Mouse (Mus musculus): ENCODE results near the gene Sv2c.
A peak's percentile ranks its signal among the peaks of the same experiment; 100 is the strongest.

Gene Sv2c

DNA sequence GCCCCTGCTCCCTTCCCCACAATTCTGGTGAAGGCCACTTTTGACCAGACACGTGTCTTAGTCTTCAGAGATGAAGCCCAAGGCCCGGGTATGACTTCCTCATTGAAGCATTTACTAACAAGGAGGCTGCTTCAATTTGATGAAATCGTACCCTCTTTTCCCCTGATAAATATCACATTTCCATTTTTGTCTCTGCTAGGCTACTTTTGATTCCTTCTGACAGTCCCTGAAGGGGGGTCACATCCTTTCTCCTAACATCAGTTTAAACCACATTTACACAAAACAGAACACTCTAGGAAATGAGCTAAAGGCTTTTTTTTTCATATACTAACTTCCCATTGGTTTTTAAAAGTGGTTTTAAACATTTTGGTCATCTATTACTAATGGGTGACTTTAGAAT, 79.6 kb downstream of the Sv2c start:
- no peak for DNase-seq (ENCODE audit: low spot score)

DNA sequence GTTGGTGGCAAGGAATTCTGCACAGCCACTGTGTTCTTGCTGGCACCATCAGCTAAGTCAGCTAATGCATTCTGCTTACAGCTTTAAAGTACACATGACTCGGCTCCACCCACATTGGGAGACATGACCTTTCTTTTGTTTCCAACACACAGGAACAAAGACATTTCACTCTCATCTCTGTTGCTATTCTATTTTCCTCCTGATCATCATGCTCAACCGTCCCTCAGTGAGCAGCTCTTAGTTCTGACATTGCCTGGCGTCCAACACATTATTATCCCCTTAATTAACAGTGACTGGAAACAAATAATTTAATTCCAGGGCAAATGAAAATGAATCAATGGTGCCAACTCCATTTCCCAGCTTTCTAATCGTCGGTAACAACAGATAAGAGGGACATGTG, 87.0 kb downstream of the Sv2c start:
- no peak for DNase-seq (ENCODE audit: low spot score)

DNA sequence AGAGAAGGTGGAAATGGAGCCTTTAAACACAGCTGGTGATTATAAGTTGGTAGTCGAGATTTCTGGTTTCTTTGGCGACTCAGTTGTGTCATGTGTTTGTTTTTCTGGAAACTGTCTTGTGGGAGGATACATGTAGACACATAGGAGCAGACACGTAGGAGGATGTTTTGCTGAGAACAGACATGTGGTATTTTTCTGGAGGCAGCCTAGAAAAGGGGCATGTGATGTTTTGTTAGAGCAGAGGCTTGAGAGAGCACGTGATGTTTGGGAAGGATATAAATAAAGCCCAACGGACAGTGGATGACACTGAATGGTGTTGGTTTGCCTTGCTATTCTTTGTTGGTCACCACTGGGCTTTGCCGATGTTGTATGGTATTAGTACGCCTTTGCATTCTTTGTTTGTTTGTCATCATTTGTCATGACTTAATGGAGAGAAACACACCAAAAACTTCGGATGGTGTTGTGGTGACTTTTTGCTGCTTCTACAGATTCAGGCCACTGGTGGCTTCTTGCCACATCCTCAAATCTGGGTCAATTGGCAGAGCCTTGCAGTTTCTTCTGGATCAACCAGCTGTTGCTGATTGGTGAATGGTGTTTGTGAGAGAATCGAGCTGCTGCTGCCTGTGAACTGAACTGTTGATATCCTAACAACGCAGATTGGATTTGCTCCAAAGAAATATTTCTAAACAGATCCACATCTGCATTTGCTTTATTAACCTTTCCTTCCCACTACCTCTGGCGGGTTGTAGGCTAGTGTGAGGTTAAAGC, 91.9 kb downstream of the Sv2c start:
- DNase-seq (ENCODE audit: low spot score) = no peak

DNA sequence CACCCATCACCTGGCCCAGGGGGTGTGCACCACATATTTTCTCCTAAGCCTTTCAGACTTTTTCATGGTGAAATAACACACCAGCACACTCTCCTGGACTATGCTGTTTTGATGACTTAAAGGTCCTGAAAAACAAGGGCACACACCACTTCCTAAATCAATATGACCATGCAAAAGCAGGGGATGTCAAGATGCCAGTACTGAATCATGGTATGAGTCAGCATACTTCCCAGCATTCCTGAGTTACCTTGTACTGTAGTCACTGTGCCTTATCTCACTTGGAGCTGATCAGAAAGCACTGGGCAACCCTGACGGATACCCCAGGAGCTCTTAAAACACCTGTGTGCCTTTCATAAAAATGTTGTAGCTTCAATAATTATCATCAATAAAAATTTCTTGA, 92.8 kb downstream of the Sv2c start:
- DNase-seq (ENCODE audit: low spot score) = no peak

DNA sequence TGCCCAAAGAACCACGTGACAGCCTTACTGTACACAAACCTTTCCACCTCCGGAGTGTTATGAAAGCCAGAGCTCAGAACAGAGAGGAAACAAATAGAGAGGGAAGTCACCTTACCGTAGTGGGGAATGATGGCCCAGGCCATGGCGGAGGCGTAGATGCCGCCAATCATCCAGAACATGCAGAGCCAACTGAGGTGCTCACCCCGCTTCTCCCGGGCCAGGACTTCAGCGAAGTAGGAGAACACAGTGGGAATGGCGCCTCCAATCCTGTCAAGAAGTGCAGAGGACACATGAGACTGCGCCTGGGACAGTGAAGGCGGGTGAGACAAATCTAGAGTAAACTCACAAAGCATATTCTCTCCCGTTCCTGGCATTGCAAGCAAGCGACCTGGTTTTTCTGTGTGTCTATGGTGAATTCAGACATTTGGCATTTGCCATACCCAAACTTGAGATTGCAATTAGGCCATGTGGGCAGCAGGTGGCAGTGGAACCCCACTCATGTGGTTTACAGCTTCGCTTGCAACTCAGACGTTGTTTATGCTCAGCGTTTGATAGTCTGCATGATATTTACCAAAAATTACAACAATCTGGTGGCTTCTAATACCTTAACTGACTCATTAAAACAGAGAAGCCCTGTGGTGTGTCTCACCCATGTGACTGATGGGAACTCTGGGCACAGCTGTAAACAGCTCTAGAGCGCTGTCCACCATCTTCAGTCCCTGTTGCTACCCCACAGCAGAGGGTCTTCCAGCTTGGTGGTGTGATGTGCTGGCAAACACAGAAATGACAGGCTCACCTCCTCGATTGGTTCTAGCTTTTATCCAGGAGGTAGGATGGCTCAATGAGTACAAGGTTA, 101.8 kb downstream of the Sv2c start:
- no peak for DNase-seq (ENCODE audit: low spot score)

DNA sequence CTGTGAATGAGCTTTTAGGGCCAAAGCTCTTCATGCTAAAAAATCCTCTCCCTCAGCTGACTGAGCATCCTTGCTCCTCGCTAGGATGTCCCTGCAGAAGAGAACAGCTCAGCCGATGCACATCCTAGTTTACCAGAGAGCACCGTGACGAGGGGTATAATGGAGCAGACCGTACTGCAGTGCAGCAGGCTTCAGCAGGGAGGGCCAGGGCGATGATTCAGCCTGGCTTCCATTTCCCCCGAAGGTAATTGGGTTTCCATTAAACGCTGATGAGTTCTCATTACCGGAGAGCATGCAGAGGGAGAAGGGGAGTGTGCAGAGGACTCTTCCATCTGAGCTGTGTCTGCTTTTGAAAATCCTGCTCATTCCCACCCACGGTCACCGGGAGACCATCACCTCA, 108.5 kb downstream of the Sv2c start:
- no peak for DNase-seq (ENCODE audit: low spot score)

DNA sequence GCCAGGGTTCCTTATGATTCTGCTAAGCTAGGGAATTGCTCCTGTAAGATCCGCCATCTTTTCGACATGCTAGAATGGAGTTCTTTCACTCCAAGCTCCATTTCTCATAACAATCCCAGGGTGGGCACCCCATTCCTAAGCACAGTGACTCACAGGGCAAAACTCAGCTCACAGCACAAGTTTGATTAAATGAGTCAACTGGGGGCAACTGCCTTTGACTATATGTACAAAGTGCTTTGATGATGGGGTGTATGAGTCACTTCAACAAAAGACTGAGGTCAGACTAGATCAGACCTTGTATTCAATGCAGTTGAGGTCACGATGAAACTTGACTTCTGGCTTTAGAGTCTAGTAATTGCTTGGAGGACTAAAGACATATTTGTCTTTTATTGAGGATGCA, 116.9 kb downstream of the Sv2c start:
- no peak for DNase-seq (ENCODE audit: low spot score)

DNA sequence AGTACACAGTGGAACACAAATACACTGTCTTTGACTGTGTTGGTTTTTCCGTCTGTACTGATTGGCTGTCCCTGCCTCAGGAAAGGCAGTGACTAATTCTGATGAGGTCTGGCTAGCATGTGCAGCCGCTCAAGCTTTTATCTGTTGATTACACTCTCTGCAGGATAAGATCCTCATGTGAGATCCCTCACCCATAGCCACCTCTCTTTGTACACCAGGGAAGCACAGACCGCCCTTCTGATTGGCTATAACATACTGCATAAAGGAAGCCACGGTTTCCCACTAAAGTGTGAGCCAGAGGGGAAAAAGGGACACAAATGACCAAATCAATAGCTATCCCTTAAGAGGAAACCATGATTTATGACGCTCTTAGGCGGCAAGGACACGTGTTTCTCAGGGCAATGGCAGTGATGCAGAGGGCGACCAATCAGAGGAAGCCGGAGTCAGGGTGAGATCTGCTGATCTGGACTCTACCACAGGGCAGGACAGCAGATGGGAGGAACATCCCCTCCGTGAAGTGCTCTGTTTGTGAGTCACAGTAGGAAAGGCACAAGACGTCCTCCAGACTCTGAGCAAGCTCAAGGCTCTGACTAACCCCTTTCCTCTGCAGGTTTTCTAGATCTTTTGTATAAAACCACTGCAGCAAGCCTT, 121.4 kb downstream of the Sv2c start:
- DNase-seq (ENCODE audit: low spot score) = no peak

DNA sequence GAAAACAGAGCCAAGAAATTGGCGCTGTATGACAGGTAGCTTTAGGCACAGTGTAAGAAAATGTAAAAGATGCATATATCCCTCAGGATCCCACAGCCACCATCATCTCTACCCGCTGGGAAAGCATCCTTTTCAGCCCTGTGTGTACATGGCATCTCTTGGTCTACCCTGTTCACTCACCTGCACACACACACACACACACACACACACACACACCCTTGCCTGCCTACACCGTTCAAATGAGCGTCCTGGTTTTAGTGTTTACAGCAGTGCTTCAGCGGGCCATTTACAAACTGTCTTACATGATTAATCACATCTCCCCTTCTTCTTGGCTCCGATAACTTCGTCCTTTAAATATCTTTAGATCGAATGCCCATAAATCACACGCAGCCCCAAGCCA, 123.4 kb downstream of the Sv2c start:
- DNase-seq (ENCODE audit: low spot score) = no peak

DNA sequence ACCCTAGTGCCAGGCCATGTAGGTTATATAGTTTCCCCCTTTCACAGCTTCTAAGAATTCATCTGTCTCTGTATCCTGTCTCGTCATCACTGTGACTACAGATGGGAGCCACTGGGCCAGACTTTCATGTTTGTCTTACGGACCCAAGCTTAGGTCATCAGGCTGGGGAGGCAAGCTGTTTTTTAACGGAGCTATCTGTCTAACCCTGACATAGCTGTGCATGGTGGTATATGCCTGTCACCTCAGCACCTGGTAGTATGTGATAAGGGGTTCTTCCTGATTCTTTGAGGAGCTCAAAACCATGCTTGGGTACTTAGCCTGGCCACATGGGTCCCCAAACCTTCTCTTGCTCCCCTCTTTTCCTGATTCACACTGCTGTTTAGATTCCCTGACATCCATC, 124.2 kb downstream of the Sv2c start:
- DNase-seq (ENCODE audit: low spot score) = no peak

DNA sequence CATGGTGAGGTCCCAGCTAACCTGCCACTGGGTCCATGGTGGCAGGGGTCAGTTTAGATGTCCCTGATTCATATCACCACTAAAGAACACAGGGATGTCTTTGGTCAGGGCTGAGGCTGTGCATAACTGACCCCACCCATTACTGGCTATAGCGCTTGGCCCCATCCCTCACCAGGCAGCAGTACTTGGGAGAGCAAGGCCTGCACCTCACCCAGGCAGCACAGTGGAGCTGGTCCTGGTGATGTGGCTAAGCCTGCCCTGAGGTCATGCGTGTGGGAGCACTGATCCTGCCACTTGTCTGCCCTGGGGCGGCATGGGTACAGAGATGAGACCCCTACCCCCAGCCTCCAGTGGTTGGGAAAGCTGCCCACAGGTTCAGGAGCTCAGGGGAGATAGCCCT, 128.8 kb downstream of the Sv2c start:
- no peak for DNase-seq (ENCODE audit: low spot score)

DNA sequence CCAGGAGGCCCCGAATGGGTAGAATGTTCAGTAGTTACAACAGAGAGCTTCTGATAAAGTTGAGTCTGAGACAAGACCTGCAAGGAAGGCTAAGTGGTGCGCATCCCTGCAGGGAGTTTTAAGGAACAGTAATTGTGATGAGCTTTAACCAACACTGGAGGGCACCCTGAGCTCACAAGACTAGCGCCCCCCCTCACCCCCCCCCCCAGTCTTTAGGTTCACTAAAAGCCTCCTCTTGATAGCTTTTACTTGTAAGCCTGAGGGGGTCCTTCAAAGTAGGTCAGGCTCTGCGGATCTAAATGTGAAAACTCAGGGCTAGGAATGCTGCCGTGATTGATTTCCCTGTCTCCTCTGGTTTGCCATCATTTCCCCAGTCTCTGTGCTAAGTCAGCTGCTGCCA, 129.9 kb downstream of the Sv2c start:
- DNase-seq (ENCODE audit: low spot score) = no peak

DNA sequence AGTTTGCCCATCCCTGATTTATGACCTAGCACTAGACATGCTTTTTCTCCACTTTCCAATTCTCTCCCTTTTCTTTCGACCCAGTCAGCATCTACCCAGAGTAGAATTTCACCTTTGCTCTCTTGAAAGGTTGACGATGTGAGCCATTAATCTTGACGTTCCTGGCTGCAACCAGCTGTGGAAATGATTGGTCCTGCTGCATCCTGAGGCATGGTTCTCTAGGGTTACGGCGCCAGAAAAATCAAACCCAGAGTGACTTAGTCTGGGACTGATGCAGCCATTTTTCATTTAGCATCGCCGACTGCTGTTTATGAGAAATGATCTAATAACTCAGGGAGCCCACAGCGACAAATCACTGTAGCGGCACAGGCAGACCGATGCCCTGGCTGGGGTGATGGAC, 133.0 kb downstream of the Sv2c start:
- no peak for DNase-seq (ENCODE audit: low spot score)

DNA sequence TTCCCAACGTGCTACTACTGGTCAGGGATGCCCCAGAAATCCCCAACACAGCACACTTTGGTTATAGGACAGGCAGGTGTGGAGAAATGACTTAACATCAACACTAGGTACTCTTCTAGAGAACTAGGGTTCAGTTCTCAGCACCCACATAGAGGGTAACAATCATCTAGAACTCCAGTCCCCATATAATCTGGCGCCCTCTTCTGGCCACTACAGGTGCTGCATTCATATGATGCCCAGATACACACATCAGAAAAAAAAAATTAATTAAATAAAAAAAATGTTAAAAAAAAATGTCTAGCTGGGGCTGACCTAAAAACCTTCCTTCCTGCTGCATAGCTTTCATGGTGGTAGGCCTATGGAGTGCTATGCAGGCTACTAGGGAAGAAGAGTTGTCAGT, 135.1 kb downstream of the Sv2c start:
- DNase-seq (ENCODE audit: low spot score) = no peak

DNA sequence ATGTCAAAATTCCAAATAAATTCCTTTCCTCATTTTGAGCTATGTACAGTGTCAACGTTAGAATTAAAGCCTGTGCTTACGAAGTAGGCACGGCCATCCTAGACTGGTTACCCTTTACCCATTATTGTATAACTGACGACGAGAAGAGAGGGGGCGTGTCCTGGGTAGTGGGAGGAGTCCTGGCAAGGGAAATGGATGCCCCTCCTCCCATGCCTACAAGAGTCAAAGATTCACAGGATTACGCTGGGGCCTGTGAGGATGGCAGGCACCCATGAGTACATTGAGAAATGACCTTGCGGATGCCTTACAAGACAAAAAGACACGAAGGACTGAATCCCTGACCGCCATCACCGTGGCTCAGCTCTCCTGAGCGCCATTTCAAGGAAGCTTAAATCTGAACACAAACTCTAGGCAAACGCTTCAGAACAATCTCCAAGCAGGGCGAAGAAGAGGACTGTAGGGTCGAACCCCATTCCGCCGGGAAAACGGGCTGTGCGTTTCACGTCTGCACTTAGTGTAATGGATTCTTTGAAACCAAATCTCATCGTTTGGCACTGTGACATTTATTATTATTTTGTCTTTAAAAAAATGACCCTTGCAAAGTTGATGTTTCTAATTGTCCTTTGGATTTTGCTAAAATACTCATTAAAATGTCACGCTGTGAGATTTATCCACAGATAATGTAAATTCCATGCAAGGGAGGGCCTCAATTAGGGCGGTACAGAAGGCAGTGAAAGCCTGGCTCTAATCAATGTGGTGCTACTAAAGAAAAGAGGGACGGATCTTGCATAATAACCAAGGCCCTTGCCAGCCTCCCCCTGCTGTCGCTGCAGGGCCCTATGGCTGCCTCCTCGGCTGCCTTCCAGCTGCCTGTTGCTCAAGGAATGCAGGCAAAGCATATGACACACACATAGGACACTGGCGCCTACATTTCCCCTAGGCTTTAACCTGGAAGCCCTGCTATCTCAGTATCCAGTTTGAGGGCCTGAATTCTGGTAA, 137.4 kb downstream of the Sv2c start:
- DNase-seq (ENCODE audit: low spot score) = no peak

DNA sequence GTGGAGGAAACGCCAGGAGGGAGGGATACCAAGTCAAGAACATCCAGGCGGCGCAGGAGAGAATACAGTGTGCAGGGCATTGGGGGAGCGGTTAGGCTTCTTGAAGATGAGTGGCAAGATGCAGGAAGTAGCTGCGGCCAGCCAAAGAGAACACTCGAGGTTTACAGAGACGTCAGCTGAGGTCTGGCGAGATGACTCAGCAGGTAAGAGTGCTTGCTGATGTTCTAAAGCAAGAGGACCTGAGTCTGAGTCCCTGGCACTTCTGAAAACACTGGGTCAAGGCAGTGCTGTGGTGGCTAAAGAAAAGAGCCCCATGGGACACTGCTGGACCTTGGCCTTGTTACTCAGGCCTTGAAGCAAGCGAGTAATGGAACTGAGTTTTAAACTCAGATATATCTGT, 144.2 kb downstream of the Sv2c start:
- no peak for DNase-seq (ENCODE audit: low spot score)

DNA sequence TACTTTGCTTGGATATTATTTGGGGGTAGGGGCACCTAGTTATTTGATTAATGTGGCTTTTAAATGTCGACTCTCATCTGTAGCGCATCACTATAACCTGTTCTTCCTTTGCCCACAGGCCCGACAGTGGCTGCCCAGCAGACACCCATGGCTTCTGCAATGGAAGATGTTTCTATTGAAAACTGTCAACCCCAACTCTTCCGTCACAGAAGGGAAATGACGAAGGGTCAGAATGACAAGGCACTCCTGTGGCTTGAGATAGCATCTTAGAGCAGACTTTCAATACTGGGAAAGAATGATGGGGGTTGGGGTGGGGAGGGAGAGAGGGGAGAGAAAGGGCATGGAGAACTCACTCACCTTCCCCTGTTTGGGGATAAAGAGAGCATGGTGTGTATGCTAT, 145.2 kb downstream of the Sv2c start:
- DNase-seq (ENCODE audit: low spot score) = no peak

DNA sequence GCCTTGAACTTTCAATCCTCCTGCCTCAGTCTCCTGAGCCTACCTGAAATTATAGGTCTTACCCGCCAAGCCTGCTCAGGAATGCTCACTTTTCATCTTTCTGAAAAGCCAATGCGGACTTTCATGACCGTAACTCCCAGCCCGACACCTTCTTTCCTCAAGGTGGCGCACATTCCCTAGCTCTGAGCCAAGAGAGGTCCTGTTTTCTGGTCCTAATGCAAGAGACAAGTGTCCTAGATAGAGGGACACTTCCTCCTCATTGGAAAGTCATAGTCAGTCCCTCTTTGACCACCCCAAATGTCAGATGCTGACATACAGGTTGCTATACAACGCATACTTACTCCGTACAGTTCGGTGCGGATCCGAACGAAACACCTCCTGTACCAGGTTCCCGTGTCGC, 146.0 kb downstream of the Sv2c start:
- DNase-seq (ENCODE audit: low spot score) = no peak

DNA sequence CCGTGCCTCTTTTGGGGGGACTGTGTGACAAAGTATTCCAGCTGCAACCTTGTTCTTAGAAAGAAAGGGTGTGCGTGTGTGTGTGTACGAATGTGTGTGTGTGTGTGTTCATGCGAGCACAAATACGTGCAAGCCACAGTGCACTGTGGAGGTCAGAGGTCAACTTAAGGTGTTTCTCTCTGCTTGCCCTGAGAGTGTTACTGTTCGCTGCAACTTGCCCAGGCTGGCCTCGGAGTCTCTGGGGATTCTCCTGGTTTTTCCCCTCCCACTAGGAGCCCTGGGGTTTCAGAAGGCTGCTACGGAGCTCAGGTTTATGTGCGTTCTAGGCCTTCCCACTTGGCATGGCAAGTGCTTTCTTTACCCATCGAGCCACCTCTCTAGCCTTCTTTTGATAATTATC, 157.2 kb downstream of the Sv2c start:
- DNase-seq (ENCODE audit: low spot score) = no peak

DNA sequence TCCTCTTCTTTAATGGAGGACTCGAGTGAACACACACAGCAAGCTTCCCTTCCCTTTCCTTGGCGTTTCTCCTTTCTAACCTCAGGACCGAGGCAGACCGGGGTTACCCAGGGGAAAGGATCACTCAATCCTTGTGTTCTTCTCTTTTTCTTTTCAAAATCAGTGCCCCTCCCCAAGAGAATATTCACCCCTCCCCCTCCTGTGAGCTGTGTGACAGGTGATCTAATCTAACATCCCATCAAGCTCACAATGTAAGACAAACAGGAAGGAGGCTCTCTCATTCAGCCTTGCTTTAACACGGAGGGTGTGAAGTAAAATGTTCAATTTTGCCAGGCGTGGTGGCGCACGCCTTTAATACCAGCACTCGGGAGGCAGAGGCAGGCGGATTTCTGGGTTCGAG, 158.3 kb downstream of the Sv2c start:
- no peak for DNase-seq (ENCODE audit: low spot score)

DNA sequence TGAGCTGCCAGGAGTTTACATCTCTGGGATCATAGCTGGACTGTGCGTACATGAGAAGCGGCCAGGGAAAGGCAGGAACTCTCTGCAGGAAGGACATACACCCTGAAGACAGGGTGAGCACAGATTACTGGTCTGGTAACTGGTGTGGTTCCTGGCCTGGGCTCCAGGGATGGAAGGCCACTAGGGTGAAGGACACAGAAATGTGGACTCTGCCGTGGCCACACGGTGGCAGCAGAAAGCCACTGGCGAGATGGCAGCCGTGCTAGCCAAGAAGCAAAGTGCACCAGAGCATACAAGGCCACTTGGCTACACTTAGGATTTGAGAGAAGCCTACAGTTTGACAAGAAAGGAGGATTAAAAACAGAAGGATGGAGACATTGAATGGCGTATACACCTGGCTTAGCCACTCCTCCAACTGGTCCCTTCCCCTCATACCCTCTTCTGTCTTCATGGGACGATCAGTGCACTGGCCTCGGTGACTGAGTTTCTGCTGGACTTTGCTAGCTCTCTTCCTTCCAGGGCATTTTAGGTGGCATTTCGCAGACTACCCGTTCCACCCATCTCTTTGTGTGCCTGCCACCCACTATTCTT, 158.9 kb downstream of the Sv2c start:
- peak; percentile 46 for DNase-seq (ENCODE audit: low spot score)
